Mouse (Mus musculus) neutrophil, adult 83 days (primary cell): Measurements from ENCODE around the gene Tsga8. TPM values are rescaled to one million over a fixed set of nuclear protein-coding genes. Genes with fewer than 3 reads are reported as not detected.

Experiments used
- total RNA-seq, 2 experiments: library from RNA; stranded (reverse); gene quantifications; one replicate each; pipeline ENCODE4 v1.2.4; 2023

The Tsga8 gene
- not detected for total RNA-seq

GRCm38 (mm10) chrX:83487598-83487997, at the start of gene Tsga8:
Gene Tsga8 (minus strand): TSS chrX:83487924.

